Mouse (Mus musculus) G1E (cell line): Measurements from ENCODE around the gene Cd28. TPM values are rescaled to one million over a fixed set of nuclear protein-coding genes. Genes with fewer than 3 reads are reported as not detected.
"Not testable (repeated sequence)": the region's sequence is repeated elsewhere in the genome, so short reads cannot be mapped to it uniquely, and the experiment has no call there.

Source experiments
- ATAC-seq: 2 replicates; pipeline ENCODE4 v1.8.0; 2016; ENCODE audit warnings: mild to moderate bottlenecking; ENCODE audit not compliant: insufficient number of reproducible peaks, poor library complexity, low FRiP score, severe bottlenecking; ENCODE audit errors: extremely low read depth
- DNase-seq: peaks from one replicate; pipeline ENCODE4 v3.0.0; 2012; ENCODE audit warnings: low spot score
- H3K27me3 ChIP-seq: 2 replicates; pipeline ENCODE4 v1.6.1; 2012; ENCODE audit warnings: mild to moderate bottlenecking, low read length, inconsistent platforms; ENCODE audit not compliant: insufficient read depth
- H3K36me3 ChIP-seq: replicated peaks from 2 replicates; pipeline ENCODE3; 2012; ENCODE audit warnings: mild to moderate bottlenecking, inconsistent platforms
- H3K4me1 ChIP-seq: 2 replicates; pipeline ENCODE4 v1.6.1; 2012; ENCODE audit warnings: low read depth, low read length, inconsistent platforms, mixed read lengths; ENCODE audit not compliant: insufficient read depth
- H3K4me3 ChIP-seq: 2 replicates; pipeline ENCODE4 v1.5.1; 2012; ENCODE audit warnings: low read depth, mild to moderate bottlenecking, inconsistent platforms, low read length, moderate library complexity, mixed read lengths
- H3K9me3 ChIP-seq: replicated peaks from 2 replicates; pipeline ENCODE4 v1.6.1; 2012; ENCODE audit warnings: inconsistent platforms
- CTCF ChIP-seq: IDR thresholded peaks from 2 replicates; pipeline ENCODE4 v1.5.1; 2012; ENCODE audit warnings: low read depth, low read length, inconsistent platforms, mixed read lengths
- GATA1 ChIP-seq: IDR thresholded peaks from 2 replicates; pipeline ENCODE4 v1.6.1; 2012; ENCODE audit warnings: borderline replicate concordance, low read length, inconsistent platforms, mixed read lengths
- GATA2 ChIP-seq: IDR thresholded peaks from 2 replicates; pipeline ENCODE4 v1.6.1; 2012; ENCODE audit warnings: low read depth, low read length, inconsistent platforms, borderline replicate concordance
- POLR2AphosphoS5 ChIP-seq: IDR thresholded peaks from 2 replicates; pipeline ENCODE4 v1.6.1; 2012; ENCODE audit warnings: low read depth, low read length, inconsistent platforms; ENCODE audit not compliant: insufficient replicate concordance
- TAL1 ChIP-seq: conservative IDR thresholded peaks from 2 replicates; pipeline ENCODE4 v1.6.1; 2012; ENCODE audit warnings: low read depth, low read length, inconsistent platforms, mixed read lengths
- polyA plus RNA-seq: library from polyadenylated mRNA; stranded (reverse); fragments of >175 nt; gene quantifications from 2 replicates; pipeline ENCODE4 v1.2.3, GENCODE M21; 2012
- total RNA-seq, 2 experiments: library from RNA; stranded (forward) in 1 of 2; stranded (reverse) in 1 of 2; fragments of 200-1000 nt in 1 of 2; fragments of >200 nt in 1 of 2; fragmentation: Nextera tagmentation in 1 of 2; gene quantifications; 2 replicates each; pipeline ENCODE4 v1.2.3; 2014 to 2017

Gene Cd28
- total and polyA plus RNA-seq, 3 experiments, result 0.27 TPM; not detected in 2

DNA sequence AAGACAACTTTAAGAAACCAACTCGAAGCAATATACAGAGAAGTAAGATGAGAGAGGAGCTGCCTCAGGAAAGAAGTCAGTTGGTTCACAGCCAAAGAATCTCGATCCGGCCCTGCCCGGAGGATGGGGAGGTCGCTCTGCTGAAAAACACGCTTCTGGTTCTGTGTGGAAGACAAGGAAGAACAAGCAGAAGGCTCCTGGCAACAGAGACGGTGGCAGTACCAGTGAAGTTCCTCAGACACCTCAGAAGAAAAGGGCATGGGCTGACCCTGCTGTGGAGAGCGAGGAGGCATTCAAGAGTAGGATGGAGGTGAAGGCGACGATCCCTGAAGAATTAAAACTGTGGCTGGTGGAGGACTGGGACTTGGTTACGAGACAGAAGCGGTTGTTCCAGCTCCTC, 92.6 kb downstream of the Cd28 start:
- H3K4me1 ChIP-seq, result no peaks in the 10 kb centered on the region
- no peak overlapping the region for H3K4me3 ChIP-seq
- TF ChIP-seq POLR2AphosphoS5, result no peak
- DNase-seq (no peak), ATAC-seq (no peak)
- peaks cover 5% of the 10 kb centered on the region; the same call in 1 of the 2 replicates for H3K27me3 ChIP-seq
- no peaks in the 10 kb centered on the region for H3K36me3 ChIP-seq
- no peaks in the 10 kb centered on the region for H3K9me3 ChIP-seq

DNA sequence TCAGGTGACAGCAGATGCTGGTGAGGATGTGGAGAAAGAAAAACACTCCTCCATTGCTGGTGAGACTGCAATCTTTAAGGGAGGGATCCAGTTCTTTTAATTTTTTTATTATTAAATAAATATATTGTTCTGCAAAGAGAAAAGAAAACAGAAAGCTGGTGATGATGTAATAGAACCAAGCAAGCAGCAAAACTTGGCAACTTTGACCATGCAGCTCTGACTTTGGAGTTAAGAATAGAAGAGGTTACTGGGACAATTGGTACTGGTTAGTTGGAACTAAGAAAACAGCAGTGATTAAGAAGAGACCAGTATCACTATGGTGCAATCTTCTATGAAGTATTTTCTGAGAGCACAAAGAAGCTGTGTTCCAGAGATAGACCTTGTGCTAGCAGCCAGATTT, 94.2 kb downstream of the Cd28 start:
- no peaks in the 10 kb centered on the region for H3K9me3 ChIP-seq
- H3K36me3 ChIP-seq, result no peaks in the 10 kb centered on the region
- no peaks in the 10 kb centered on the region for H3K4me1 ChIP-seq
- no peak overlapping the region for H3K4me3 ChIP-seq
- ATAC-seq (no peak), DNase-seq (no peak)
- no peak for TF ChIP-seq POLR2AphosphoS5
- peaks cover 5% of the 10 kb centered on the region; the same call in 1 of the 2 replicates for H3K27me3 ChIP-seq

DNA sequence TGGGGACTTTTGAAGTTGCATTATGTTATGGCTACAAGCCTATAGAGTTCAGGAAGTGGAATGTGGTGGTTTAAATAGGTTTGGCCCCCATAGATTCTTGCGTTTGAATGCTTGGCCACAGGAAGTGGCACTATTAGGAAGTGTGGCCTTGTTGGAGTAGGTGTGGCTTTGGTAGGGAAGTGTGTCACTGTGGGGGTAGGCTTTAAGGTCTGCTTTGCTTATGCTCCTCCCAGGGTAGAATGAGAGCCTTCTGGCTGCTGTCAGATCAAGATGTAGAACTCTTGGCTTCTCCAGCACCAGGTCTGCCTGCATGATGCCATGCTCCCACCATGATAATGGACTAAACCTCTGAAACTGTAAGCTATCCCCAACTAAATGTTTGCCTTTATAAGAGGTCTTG, 95.4 kb downstream of the Cd28 start:
- peaks cover 5% of the 10 kb centered on the region; the same call in 1 of the 2 replicates for H3K27me3 ChIP-seq
- DNase-seq (no peak), ATAC-seq (no peak)
- TF ChIP-seq POLR2AphosphoS5 (no peak), TAL1 (no peak), GATA2 (no peak), GATA1 (no peak), CTCF (no peak)
- no peaks in the 10 kb centered on the region for H3K36me3 ChIP-seq
- H3K4me1 ChIP-seq, result no peaks in the 10 kb centered on the region
- no peaks in the 10 kb centered on the region for H3K9me3 ChIP-seq
- H3K4me3 ChIP-seq, result no peak overlapping the region

DNA sequence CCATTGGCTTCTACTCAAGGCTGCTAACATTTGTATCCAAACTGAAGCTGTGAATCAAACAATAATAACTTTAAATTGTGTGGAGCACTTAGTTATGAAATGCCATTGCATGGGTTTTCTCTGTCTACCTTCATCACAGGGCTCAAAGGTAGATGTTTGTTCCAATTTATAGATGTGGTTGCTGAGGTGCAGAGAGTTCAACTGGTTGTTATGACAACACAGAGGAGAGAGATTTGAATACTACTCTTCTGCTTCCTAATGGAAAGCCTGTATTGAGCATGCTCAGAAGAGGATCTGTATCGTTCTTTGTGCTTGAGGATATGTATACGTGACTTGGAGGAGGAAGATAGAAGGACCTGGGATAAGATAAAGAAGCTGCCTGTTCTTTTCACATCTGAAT, 96.8 kb downstream of the Cd28 start:
- H3K9me3 ChIP-seq, result no peaks in the 10 kb centered on the region
- H3K36me3 ChIP-seq, result no peaks in the 10 kb centered on the region
- peaks cover 5% of the 10 kb centered on the region; the same call in 1 of the 2 replicates for H3K27me3 ChIP-seq
- ATAC-seq, result no peak
- DNase-seq, result no peak
- no peak for TF ChIP-seq CTCF
- H3K4me1 ChIP-seq, result no peaks in the 10 kb centered on the region
- H3K4me3 ChIP-seq, result no peak overlapping the region

DNA sequence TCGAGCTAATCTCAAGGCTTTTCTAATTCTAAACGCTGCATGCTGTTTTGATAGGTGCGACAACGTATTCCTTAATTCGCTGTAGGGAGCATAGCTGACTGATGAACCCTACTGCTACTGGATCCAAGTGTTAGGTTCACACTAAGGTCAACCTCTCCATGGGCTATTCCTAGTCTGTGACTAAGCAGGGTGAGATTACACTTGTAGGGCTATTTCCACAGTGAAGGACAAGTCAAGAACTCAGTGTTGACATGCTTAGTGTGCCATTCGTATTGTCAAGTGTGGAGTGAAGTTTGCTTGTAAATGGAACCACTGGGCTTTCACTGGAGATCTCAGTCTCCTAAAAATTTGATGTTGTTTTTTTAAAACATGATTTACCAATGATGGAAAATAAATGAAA, 99.3 kb downstream of the Cd28 start:
- H3K4me1 ChIP-seq, result no peaks in the 10 kb centered on the region
- H3K9me3 ChIP-seq, result no peaks in the 10 kb centered on the region
- DNase-seq, result no peak
- ATAC-seq, result no peak
- TF ChIP-seq GATA2 (no peak), TAL1 (no peak), CTCF (no peak), GATA1 (no peak), POLR2AphosphoS5 (no peak)
- no peaks in the 10 kb centered on the region for H3K36me3 ChIP-seq
- H3K27me3 ChIP-seq, result peaks cover 10% of the 10 kb centered on the region; the same call in 1 of the 2 replicates
- no peak overlapping the region for H3K4me3 ChIP-seq

DNA sequence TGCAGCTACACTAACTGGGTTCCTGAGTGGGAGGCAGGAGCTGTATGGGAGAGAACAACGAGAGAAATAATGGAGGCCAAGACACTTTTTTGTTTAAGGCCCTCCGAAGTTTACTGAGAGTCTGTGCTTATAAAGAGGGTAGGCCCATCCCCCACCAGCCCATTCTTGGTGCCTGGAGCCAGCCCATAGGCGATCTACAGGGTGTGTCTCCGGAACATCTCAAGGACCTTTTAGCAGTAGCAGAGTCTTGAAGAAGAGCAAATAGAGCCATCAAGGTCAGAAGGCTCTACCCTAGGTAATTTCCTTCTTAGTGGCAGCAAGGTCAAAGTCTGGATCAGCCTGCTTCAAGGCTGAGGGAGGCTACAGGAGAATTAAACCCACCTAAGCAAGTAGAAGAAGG, 101.9 kb downstream of the Cd28 start:
- not testable (repeated sequence) for DNase-seq, H3K4me1 ChIP-seq, ATAC-seq, H3K4me3 ChIP-seq, H3K36me3 ChIP-seq, H3K9me3 ChIP-seq, H3K27me3 ChIP-seq

DNA sequence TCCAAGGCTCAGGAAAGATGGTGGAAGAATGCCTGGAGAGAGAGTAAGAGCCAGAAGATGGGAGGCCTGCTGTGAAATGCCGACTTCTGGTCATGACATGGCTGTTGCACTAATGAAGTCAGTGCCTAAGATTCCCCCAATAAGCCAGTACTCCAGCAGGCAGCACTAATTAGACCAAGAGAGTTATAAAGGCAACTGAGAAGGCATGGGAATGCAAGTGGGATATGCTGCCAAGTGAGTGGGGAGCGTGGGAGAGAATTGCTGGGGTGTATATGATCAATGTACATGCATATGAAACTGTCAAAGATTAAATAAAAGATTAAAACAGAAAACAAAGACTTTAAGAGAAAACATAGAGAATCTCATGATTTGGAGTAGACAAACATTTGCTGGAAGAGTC, 103.4 kb downstream of the Cd28 start:
- TF ChIP-seq TAL1, result no peak
- TF ChIP-seq GATA2, result no peak
- no peak for TF ChIP-seq CTCF
- no peak for TF ChIP-seq GATA1
- TF ChIP-seq POLR2AphosphoS5, result no peak
- H3K4me1 ChIP-seq, result no peaks in the 10 kb centered on the region
- no peaks in the 10 kb centered on the region for H3K36me3 ChIP-seq
- no peaks in the 10 kb centered on the region for H3K9me3 ChIP-seq
- peaks cover 7% of the 10 kb centered on the region; the same call in 1 of the 2 replicates for H3K27me3 ChIP-seq
- ATAC-seq (no peak), DNase-seq (no peak)
- no peak overlapping the region for H3K4me3 ChIP-seq
